Mouse (Mus musculus) midbrain, embryonic 11.5 days (tissue): ENCODE results near the gene Des. TPM values are rescaled to one million over a fixed set of nuclear protein-coding genes. Genes with fewer than 3 reads are reported as not detected.

Experiments
- ATAC-seq: fragments of 200-750 bp; cut with Nextera tagmentation; 2 replicates; pipeline ENCODE4 v1.8.0; 2017; ENCODE audit warnings: moderate TSS enrichment, moderate library complexity; ENCODE audit not compliant: low FRiP score
- DNase-seq: peaks from one replicate; pipeline ENCODE4 v3.0.0; 2015; ENCODE audit warnings: low spot score; ENCODE audit errors: missing footprints
- H3K27ac ChIP-seq: fragments of 300-500 bp; sonication (generic); 2 replicates; pipeline ENCODE4 v1.5.1; 2014; ENCODE audit warnings: low read depth, low read length
- H3K27me3 ChIP-seq: fragments of 300-500 bp; sonication (generic); 2 replicates; pipeline ENCODE4 v1.6.1; 2014; ENCODE audit warnings: mild to moderate bottlenecking, low read length, moderate library complexity, mixed read lengths; ENCODE audit not compliant: control insufficient read depth, insufficient read depth
- H3K36me3 ChIP-seq: fragments of 300-500 bp; sonication (generic); 2 replicates; pipeline ENCODE4 v1.6.1; 2014; ENCODE audit warnings: mild to moderate bottlenecking, low read length, moderate library complexity, mixed read lengths; ENCODE audit not compliant: control insufficient read depth, insufficient read depth
- H3K4me1 ChIP-seq: fragments of 300-500 bp; sonication (generic); 2 replicates; pipeline ENCODE4 v1.6.1; 2014; ENCODE audit warnings: low read length; ENCODE audit not compliant: control insufficient read depth, insufficient read depth
- H3K4me2 ChIP-seq: fragments of 300-500 bp; sonication (generic); 2 replicates; pipeline ENCODE4 v1.6.1; 2014; ENCODE audit warnings: mild to moderate bottlenecking, moderate library complexity
- H3K4me3 ChIP-seq: fragments of 300-500 bp; sonication (generic); 2 replicates; pipeline ENCODE4 v1.5.1; 2014; ENCODE audit warnings: low read depth, low read length
- H3K9ac ChIP-seq: fragments of 300-500 bp; sonication (generic); 2 replicates; pipeline ENCODE4 v1.6.1; 2014; ENCODE audit warnings: low read length
- H3K9me3 ChIP-seq: fragments of 300-500 bp; sonication (generic); 2 replicates; pipeline ENCODE4 v1.6.1; 2016; ENCODE audit warnings: low read length; ENCODE audit not compliant: control insufficient read depth
- WGBS: fragments of 180-500 bp; shearing (Covaris S2); extraction: QIAGEN DNeasy Blood & Tissue Kit; methylation state at CpG from one replicate; pipeline ENCODE4 v1.1.7; 2014; 5-methylcytosine and 5-hydroxymethylcytosine counted together
- polyA plus RNA-seq: library from polyadenylated mRNA; unstranded; fragments of >200 nt; fragmentation: Nextera tagmentation; extraction: Ambion mirVana; gene quantifications from 2 replicates; pipeline ENCODE4 v1.2.1, GENCODE M21; 2014

Gene Des
- polyA plus RNA-seq, 1 experiment from 2014 or later, result 0.68 TPM

GRCm38 (mm10) chr1:75363868-75364267 lies 3.7 kb downstream of the Des start:
- Histone ChIP-seq H3K4me1 (peaks cover 10% of the 10 kb centered on the region), H3K9ac (no peak overlapping the region), H3K4me2 (no peak overlapping the region), H3K9me3 (no peaks in the 10 kb centered on the region), H3K27ac (no peak overlapping the region), H3K27me3 (peaks cover 30% of the 10 kb centered on the region), H3K36me3 (no peaks in the 10 kb centered on the region), H3K4me3 (no peak overlapping the region)
- ATAC-seq (no peak), DNase-seq (no peak)
- 89% methylated on average over 3 of the region's 3 CpGs for WGBS

- WGBS, result 92% methylated on average over 14 of the region's 14 CpGs
- DNase-seq (no peak), ATAC-seq (no peak)
- Histone ChIP-seq H3K4me2 (no peak overlapping the region), H3K9ac (no peak overlapping the region), H3K27ac (no peak overlapping the region), H3K9me3 (no peaks in the 10 kb centered on the region), H3K27me3 (peaks cover 12% of the 10 kb centered on the region), H3K36me3 (no peaks in the 10 kb centered on the region), H3K4me3 (no peak overlapping the region), H3K4me1 (peaks cover 8% of the 10 kb centered on the region)
These were observed 5.5 kb downstream of the Des start for GRCm38 (mm10) chr1:75365510-75366137.

- Histone ChIP-seq H3K27ac (no peak overlapping the region), H3K36me3 (no peaks in the 10 kb centered on the region), H3K4me1 (peaks cover 9% of the 10 kb centered on the region; the same call in 1 of the 2 replicates), H3K27me3 (peaks cover 4% of the 10 kb centered on the region), H3K4me2 (no peak overlapping the region), H3K9me3 (no peaks in the 10 kb centered on the region), H3K9ac (no peak overlapping the region), H3K4me3 (no peak overlapping the region)
- WGBS, result 53% methylated on average over 25 of the region's 25 CpGs
- DNase-seq, result no peak
- no peak for ATAC-seq
These were observed 9.3 kb downstream of the Des start for GRCm38 (mm10) chr1:75369360-75369983.

- 44% methylated on average over 13 of the region's 13 CpGs for WGBS
- no peaks in the 10 kb centered on the region for H3K9me3 ChIP-seq
- H3K27me3 ChIP-seq, result peaks cover 9% of the 10 kb centered on the region
- no peak overlapping the region for H3K4me3 ChIP-seq
- H3K27ac ChIP-seq, result no peak overlapping the region
- DNase-seq (peak; percentile 86), ATAC-seq (no peak)
- H3K9ac ChIP-seq, result no peak overlapping the region
- no peaks in the 10 kb centered on the region for H3K36me3 ChIP-seq
- no peak overlapping the region for H3K4me2 ChIP-seq
- H3K4me1 ChIP-seq, result peaks cover 10% of the 10 kb centered on the region
These were observed 10.0 kb downstream of the Des start for GRCm38 (mm10) chr1:75369984-75370660.

- H3K4me2 ChIP-seq, result no peak overlapping the region
- peaks cover 11% of the 10 kb centered on the region for H3K27me3 ChIP-seq
- ATAC-seq (0 out of 2 replicates have a peak, but pooled peaks have one; percentile 16), DNase-seq (peak; percentile 92)
- no peak overlapping the region for H3K9ac ChIP-seq
- 58% methylated on average over 13 of the region's 13 CpGs for WGBS
- H3K9me3 ChIP-seq, result no peaks in the 10 kb centered on the region
- no peak overlapping the region for H3K4me3 ChIP-seq
- H3K4me1 ChIP-seq, result peaks cover 15% of the 10 kb centered on the region
- H3K27ac ChIP-seq, result no peak overlapping the region
- no peaks in the 10 kb centered on the region for H3K36me3 ChIP-seq
These were observed 11.4 kb downstream of the Des start for GRCm38 (mm10) chr1:75371317-75372095.

GRCm38 (mm10) chr1:75372450-75372849 lies 12.3 kb downstream of the Des start:
- no peak for DNase-seq
- H3K27ac ChIP-seq, result no peak overlapping the region
- H3K9ac ChIP-seq, result no peak overlapping the region
- no peaks in the 10 kb centered on the region for H3K9me3 ChIP-seq
- no peak overlapping the region for H3K4me2 ChIP-seq
- ATAC-seq, result no peak
- H3K36me3 ChIP-seq, result no peaks in the 10 kb centered on the region
- WGBS, result 85% methylated on average over 3 of the region's 3 CpGs
- no peak overlapping the region for H3K4me3 ChIP-seq
- H3K27me3 ChIP-seq, result peaks cover 11% of the 10 kb centered on the region
- peaks cover 15% of the 10 kb centered on the region for H3K4me1 ChIP-seq

GRCm38 (mm10) chr1:75373276-75373675 lies 13.1 kb downstream of the Des start:
- Histone ChIP-seq H3K4me2 (no peak overlapping the region), H3K36me3 (no peaks in the 10 kb centered on the region), H3K4me1 (peaks cover 15% of the 10 kb centered on the region), H3K9me3 (no peaks in the 10 kb centered on the region), H3K27me3 (peaks cover 11% of the 10 kb centered on the region), H3K9ac (no peak overlapping the region), H3K27ac (no peak overlapping the region), H3K4me3 (no peak overlapping the region)
- DNase-seq (peak; percentile 84), ATAC-seq (no peak)
- WGBS, result 56% methylated on average over 3 of the region's 3 CpGs

GRCm38 (mm10) chr1:75374950-75375936 lies 15.1 kb downstream of the Des start, which contains the start of gene Speg:
Gene Speg (plus strand): TSS chr1:75375297.
- H3K27ac ChIP-seq, result no peak within 1 kb of the TSS
- H3K4me1 ChIP-seq, result peaks cover 11% of the 10 kb centered on the region
- H3K27me3 ChIP-seq, result peaks cover 11% of the 10 kb centered on the region
- DNase-seq, result peak; percentile 91
- H3K9me3 ChIP-seq, result no peaks in the 10 kb centered on the region
- H3K4me2 ChIP-seq, result peak within 1 kb of the TSS; percentile 55
- 5% methylated on average over 56 of the region's 57 CpGs for WGBS
- H3K9ac ChIP-seq, result peak within 1 kb of the TSS; percentile 49
- H3K4me3 ChIP-seq, result peak within 1 kb of the TSS; percentile 23
- peak; percentile 79 for ATAC-seq
- no peaks in the 10 kb centered on the region for H3K36me3 ChIP-seq
